Mouse (Mus musculus) spleen, postnatal 36 days (tissue): ENCODE results near the gene Brinp2.

Experiments
- DNase-seq, 2 experiments: peaks; one replicate each; pipeline ENCODE4 v3.0.0; 2022; ENCODE audit warnings: low spot score in 2 of 2, mixed read lengths in 1 of 2

Gene Brinp2

GRCm38 (mm10) chr1:158295270-158295669, 60.9 kb downstream of the Brinp2 start:
- DNase-seq, result no peak

- DNase-seq, result no peak
Measured at GRCm38 (mm10) chr1:158285198-158285597, 70.9 kb downstream of the Brinp2 start.

DNA sequence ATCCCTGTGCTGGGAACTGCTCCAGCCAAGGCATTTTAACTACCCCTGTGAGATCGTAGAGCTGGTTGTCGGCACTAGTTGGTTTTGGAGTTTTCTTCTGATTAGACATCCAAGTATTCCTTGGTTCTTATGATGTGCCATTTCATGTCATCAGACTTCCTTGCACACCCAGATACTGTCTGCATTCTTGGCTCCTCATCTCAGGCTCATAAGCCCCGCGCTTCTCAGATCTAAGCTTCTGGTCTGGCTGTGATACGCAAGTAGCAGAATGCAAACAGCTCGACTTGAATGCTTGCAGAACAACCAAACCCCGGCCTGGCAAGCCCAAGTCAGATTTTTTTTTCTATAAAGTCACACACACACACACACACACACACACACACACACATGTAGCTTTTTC, 72.3 kb downstream of the Brinp2 start:
- DNase-seq, result no peak

- DNase-seq, result no peak
Measured at GRCm38 (mm10) chr1:158272058-158272457, 84.1 kb downstream of the Brinp2 start.

- peak in 1 of 2 experiments; percentile 29 for DNase-seq
Measured at GRCm38 (mm10) chr1:158267020-158267571, 89.0 kb downstream of the Brinp2 start.

DNA sequence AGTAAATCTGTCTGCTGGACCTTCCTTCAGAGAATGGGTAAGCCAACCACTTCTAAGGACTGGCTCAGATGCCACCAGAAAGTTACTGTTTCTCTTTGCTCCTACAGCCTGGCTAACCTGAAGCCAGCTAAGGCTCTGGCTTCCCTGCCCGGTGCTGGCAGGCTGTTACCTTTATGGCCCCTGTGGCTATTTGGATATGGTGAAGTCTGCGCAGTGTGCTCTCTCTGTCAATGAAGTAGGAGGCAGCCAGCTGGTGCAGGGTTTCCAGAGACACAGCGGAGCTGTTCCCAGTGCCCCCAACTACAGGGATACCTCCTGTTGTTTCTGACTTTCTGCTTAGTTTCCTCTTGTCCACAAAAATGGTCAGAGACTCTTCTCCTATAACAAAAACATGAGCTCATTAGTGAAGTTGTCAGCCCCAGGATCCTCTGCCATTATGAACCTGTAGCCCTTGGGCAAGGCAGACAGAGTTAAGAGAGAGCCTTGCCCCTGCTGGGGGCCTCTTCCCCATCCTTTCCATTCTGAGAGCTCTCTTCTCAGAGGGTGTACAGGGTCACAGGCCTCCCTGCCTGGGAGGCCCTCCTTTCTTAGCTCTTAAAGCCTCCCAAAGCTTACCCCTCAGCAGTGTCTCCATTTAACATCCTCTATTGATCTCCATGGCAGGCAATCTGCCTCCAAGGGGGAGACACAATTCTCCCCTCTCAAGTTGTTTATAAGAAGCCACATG, 89.7 kb downstream of the Brinp2 start:
- no peak for DNase-seq

- DNase-seq, result no peak
Measured at GRCm38 (mm10) chr1:158259516-158260235, 96.5 kb downstream of the Brinp2 start.

- no peak for DNase-seq
Measured at GRCm38 (mm10) chr1:158258685-158259292, 97.3 kb downstream of the Brinp2 start.

- no peak for DNase-seq
Measured at GRCm38 (mm10) chr1:158255912-158256680, 100.0 kb downstream of the Brinp2 start.

DNA sequence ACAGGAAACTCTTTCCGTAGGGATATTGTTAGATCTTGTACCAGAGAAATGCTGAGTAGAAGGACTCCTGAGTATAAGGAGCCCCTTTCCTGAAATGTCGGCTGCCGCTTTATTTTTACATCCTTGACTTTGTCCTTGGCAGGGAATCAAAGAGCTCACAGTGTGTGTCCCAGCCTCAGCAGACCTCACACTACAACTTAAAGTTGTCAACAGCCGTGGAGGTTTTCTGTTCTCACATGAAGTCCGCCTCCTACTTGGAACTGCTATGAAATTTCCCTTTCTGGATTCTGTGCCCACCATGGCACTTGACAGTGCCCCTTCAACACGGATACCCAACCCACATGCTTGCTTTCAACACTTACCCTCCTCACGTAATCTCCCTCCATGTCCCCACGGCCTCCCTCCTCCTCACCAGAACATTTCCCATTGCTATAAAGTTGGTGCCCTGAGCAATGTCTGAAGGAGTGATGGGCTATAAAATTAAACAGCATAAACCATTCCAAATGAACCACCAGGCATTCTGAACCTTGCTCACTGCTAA, 103.4 kb downstream of the Brinp2 start:
- no peak for DNase-seq

DNA sequence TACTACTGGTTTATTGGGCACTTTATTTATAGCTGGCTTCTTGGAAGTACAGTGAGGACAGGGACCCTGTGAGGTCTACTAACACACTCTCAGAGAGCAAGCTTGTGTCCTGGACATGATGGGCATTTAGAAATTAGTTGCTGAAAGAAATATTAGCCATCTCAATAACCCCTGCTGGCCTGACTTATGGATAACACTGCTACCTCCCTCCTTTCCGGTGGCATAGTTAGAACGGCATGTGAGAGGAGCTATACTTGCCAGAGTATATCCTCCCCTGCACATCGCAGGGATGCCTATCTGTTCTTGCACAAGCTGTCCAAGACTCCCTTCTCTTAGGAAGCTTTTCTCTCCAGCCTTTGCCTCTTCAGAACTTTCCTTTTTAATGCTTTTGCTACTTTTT, 107.9 kb downstream of the Brinp2 start:
- DNase-seq, result no peak

GRCm38 (mm10) chr1:158246476-158247153, 109.5 kb downstream of the Brinp2 start:
- peak; percentile 28 to 66 for DNase-seq

GRCm38 (mm10) chr1:158245486-158245885, 110.6 kb downstream of the Brinp2 start:
- no peak for DNase-seq

- no peak for DNase-seq
Measured at GRCm38 (mm10) chr1:158244016-158244415, 112.1 kb downstream of the Brinp2 start.

GRCm38 (mm10) chr1:158241848-158242556, 114.1 kb downstream of the Brinp2 start:
- DNase-seq, result peak in 1 of 2 experiments; percentile 15

GRCm38 (mm10) chr1:158239841-158240240, 116.3 kb downstream of the Brinp2 start:
- peak; percentile 9 to 55 for DNase-seq

- DNase-seq, result no peak
Measured at GRCm38 (mm10) chr1:158238722-158239121, 117.4 kb downstream of the Brinp2 start.

GRCm38 (mm10) chr1:158228687-158229224, 127.4 kb downstream of the Brinp2 start:
- DNase-seq, result no peak

- no peak for DNase-seq
Measured at GRCm38 (mm10) chr1:158227239-158227638, 128.9 kb downstream of the Brinp2 start.

DNA sequence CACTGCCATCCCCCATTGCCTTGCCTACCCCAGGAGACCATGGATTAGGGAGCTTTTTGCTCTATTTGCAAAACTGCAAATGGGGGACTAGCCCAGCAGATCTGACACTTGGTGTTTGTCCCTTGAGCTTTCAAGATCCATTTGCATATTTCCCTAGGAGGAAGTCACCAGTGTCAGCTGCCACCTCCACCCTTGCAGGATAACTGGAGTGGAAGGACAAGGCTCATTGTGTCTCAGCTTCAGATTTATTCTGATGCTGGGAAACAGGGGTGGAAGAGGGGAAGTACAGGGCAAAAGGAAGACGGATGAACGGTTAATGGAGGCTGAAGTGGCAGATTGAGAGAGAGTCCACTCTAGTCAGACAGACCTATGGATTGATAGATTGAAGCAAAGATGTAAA, 129.4 kb downstream of the Brinp2 start:
- DNase-seq, result no peak
